Mouse (Mus musculus) neural tube, embryonic 12.5 days (tissue): ENCODE measurements around the gene Pdk2. TPM values are rescaled to one million over a fixed set of nuclear protein-coding genes. Genes with fewer than 3 reads are reported as not detected.

Source experiments
- ATAC-seq: fragments of 200-750 bp; cut with Nextera tagmentation; 2 replicates; pipeline ENCODE4 v1.8.0; 2017; ENCODE audit warnings: low read depth, mild to moderate bottlenecking, moderate TSS enrichment, moderate library complexity; ENCODE audit not compliant: low FRiP score
- H3K27ac ChIP-seq: fragments of 300-500 bp; sonication (generic); 2 replicates; pipeline ENCODE4 v1.5.1; 2016
- H3K27me3 ChIP-seq: fragments of 300-500 bp; sonication (generic); replicated peaks from 2 replicates; pipeline ENCODE4 v1.6.1; 2016; ENCODE audit warnings: mild to moderate bottlenecking
- H3K36me3 ChIP-seq: fragments of 300-500 bp; sonication (generic); 2 replicates; pipeline ENCODE4 v1.6.1; 2016; ENCODE audit warnings: mild to moderate bottlenecking
- H3K4me1 ChIP-seq: fragments of 300-500 bp; sonication (generic); 2 replicates; pipeline ENCODE4 v1.6.1; 2016
- H3K4me2 ChIP-seq: fragments of 300-500 bp; sonication (generic); replicated peaks from 2 replicates; pipeline ENCODE4 v1.6.1; 2016; ENCODE audit warnings: mild to moderate bottlenecking
- H3K4me3 ChIP-seq: fragments of 300-500 bp; sonication (generic); 2 replicates; pipeline ENCODE4 v1.5.1; 2016
- H3K9ac ChIP-seq: fragments of 300-500 bp; sonication (generic); 2 replicates; pipeline ENCODE4 v1.6.1; 2016; ENCODE audit warnings: mild to moderate bottlenecking
- H3K9me3 ChIP-seq: fragments of 300-500 bp; sonication (generic); 2 replicates; pipeline ENCODE4 v1.6.1; 2016; ENCODE audit warnings: mild to moderate bottlenecking
- WGBS: fragments of 180-500 bp; shearing (Covaris S2); methylation state at CpG from one replicate; pipeline ENCODE4 v1.1.7; 2016; 5-methylcytosine and 5-hydroxymethylcytosine counted together
- polyA plus RNA-seq: library from polyadenylated mRNA; unstranded; fragments of >200 nt; fragmentation: Nextera tagmentation; extraction: Ambion mirVana; gene quantifications from 2 replicates; pipeline ENCODE4 v1.2.1, GENCODE M21; 2016

Gene Pdk2
- polyA plus RNA-seq, 1 experiment from 2014 or later: 20.5 TPM

DNA sequence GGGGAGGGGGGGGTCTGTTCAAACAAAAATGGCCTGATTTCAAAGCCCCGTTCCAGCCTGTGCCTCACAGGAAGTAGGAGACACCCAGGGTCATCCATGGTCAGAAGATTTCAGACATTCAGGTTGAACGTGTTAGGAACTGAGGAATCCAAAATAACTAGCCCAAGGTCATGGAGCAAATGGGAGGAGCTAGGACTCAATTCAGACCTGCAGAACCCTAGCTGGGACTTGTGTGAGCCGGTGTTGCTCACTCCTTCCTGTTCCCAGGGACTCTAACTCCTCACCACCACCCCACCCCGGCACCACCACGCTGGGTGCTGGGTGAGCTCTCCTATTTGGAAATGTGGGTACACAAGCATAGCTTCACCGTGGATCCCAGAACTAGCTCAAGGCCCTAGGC is 53.8 kb downstream of the Pdk2 start:
- no peaks in the 10 kb centered on the region for H3K27me3 ChIP-seq
- no peak overlapping the region for H3K27ac ChIP-seq
- H3K4me1 ChIP-seq: peaks cover 21% of the 10 kb centered on the region
- no peaks in the 10 kb centered on the region for H3K9me3 ChIP-seq
- no peak overlapping the region for H3K4me3 ChIP-seq
- H3K36me3 ChIP-seq: no peaks in the 10 kb centered on the region
- no peak overlapping the region for H3K4me2 ChIP-seq
- H3K9ac ChIP-seq: peak overlapping the region; percentile 21; the same call in 1 of the 2 replicates
- WGBS: 68% methylated on average over 6 of the region's 6 CpGs
- no peak for ATAC-seq

DNA sequence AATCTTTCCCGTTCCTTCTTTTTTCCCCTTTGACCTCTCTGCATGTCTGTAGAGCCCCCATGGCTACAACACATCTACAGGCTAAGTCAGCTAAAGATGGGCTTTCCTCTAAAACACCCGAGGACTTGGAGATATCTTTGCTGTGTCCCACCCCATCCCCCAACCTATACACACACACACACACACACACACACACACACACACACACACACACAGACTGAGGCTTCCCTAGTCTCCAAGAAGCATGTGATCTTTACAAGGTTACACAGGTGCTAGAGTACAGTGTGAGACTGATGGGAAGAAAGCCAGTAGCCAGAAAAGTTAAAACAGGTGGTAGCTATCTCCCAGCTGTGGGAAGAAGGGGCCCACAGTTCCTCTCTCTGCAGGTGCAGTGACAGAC is 54.7 kb downstream of the Pdk2 start:
- no peaks in the 10 kb centered on the region for H3K27me3 ChIP-seq
- H3K27ac ChIP-seq: no peak overlapping the region
- 65% methylated on average over 2 of the region's 2 CpGs for WGBS
- peaks cover 19% of the 10 kb centered on the region for H3K4me1 ChIP-seq
- no peaks in the 10 kb centered on the region for H3K36me3 ChIP-seq
- H3K4me3 ChIP-seq: no peak overlapping the region
- H3K9ac ChIP-seq: no peak overlapping the region
- no peak for ATAC-seq
- H3K9me3 ChIP-seq: no peaks in the 10 kb centered on the region
- no peak overlapping the region for H3K4me2 ChIP-seq

DNA sequence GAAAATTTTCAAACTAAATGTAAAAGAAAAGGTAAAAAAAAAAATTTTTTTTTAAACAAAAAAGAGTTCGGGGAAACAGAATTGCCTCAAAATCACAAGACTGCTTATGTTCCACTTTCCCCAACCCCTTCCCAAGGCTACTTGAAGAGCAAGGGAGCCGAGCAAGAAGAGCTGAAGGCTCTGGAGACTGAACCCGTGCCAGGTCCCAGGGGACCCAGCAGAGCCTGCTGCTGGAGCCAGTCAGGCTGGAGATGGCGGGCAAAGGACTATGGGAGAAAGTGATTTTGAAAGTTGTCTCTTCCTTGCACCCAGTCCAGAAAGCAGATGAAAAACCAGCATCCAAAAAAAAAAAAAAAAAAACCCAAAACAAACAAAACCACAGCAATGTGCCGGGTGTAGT is 55.3 kb downstream of the Pdk2 start:
- WGBS: 79% methylated on average over 5 of the region's 5 CpGs
- peaks cover 19% of the 10 kb centered on the region for H3K4me1 ChIP-seq
- H3K27ac ChIP-seq: no peak overlapping the region
- H3K27me3 ChIP-seq: no peaks in the 10 kb centered on the region
- ATAC-seq: no peak
- no peaks in the 10 kb centered on the region for H3K9me3 ChIP-seq
- H3K4me3 ChIP-seq: no peak overlapping the region
- no peak overlapping the region for H3K4me2 ChIP-seq
- H3K9ac ChIP-seq: no peak overlapping the region
- H3K36me3 ChIP-seq: no peaks in the 10 kb centered on the region

DNA sequence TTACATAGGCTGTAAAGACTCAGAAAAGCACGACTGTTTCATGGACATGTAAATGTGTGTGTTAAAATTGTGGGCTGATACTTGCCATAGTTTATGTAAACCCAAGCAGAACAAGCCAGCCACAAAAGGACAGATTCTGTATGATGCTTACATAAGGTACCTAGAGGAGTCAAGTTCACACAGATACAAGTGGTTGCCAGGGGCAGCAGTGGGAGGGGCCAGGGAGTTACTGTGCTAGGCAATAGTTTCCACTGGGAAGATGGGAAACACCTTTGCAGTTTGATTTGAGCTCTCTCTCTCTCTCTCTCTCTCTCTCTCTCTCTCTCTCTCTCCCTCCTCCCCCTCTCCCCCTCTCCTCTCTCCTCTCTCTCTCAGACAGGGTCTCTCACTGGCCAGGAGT is 56.0 kb downstream of the Pdk2 start:
- H3K4me3 ChIP-seq: no peak overlapping the region
- no peak overlapping the region for H3K4me2 ChIP-seq
- H3K9me3 ChIP-seq: no peaks in the 10 kb centered on the region
- H3K4me1 ChIP-seq: peaks cover 15% of the 10 kb centered on the region
- H3K27me3 ChIP-seq: no peaks in the 10 kb centered on the region
- no peak overlapping the region for H3K27ac ChIP-seq
- H3K9ac ChIP-seq: no peak overlapping the region
- no peak for ATAC-seq
- H3K36me3 ChIP-seq: no peaks in the 10 kb centered on the region
- WGBS: 40% methylated on average over 1 of the region's 1 CpGs

DNA sequence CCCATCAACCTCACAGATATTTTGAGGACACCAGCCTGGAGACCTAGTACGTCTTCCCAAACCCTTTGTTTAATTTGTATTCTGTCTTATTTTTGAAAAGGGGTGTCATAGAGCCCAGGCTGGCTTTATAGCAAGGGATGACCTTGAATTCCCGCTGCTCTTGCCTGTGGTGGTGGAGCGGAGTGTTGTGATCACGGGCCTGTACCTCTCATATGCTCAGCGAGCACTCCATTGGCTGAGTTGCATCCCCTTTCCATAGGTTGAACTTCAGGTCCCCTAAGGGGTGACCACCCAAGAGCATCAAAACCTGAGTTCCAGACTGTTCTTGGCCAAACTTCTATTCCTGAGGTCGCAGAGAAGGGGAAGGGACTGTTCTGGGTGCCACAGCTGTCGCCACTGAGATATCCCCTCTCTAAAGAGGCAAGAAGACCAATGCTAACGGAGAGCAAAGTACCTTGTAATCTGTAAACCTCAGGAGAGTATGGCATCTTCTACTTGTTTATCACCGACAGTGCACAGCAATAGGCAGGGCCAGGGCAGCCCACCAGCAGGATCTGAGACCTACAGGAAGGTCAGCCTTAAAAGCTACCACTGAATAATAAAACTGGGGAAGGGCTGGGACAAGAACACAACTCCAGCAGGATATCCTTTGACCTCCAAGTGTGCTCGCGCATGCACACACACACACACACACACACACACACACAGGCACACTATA is 61.5 kb downstream of the Pdk2 start:
- no peak overlapping the region for H3K9ac ChIP-seq
- no peaks in the 10 kb centered on the region for H3K27me3 ChIP-seq
- peak overlapping the region; percentile 51 for H3K4me2 ChIP-seq
- peak overlapping the region; percentile 26; the same call in 1 of the 2 replicates for H3K27ac ChIP-seq
- peaks cover 4% of the 10 kb centered on the region; the same call in 1 of the 2 replicates for H3K4me1 ChIP-seq
- peak overlapping the region; percentile 7; the same call in 1 of the 2 replicates for H3K4me3 ChIP-seq
- no peaks in the 10 kb centered on the region for H3K36me3 ChIP-seq
- H3K9me3 ChIP-seq: no peaks in the 10 kb centered on the region
- ATAC-seq: 0 out of 2 replicates have a peak, but pooled peaks have one; percentile 17
- WGBS: 84% methylated on average over 11 of the region's 11 CpGs

DNA sequence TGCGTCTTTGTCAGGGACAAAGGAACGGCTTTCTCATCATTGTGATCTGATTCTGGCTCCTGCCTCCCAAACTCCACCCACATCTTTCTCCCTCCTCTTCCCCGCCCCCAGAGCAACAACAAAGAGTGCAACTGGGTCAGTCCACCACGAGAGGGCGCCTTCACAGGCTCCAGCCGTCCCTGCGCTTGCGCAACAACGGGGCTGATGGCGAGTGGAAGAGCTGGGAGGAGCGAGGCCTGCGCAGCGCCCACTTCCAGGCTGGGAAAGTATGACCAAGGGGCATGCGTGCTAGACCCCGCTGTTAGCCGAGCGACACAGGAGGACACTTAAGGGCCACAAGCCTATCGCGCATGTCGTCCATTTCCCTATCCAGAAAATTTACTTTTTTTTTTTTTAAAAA is 62.2 kb downstream of the Pdk2 start:
- under 1% methylated on average over 20 of the region's 20 CpGs for WGBS
- H3K27me3 ChIP-seq: no peaks in the 10 kb centered on the region
- peak; percentile 93 for ATAC-seq

DNA sequence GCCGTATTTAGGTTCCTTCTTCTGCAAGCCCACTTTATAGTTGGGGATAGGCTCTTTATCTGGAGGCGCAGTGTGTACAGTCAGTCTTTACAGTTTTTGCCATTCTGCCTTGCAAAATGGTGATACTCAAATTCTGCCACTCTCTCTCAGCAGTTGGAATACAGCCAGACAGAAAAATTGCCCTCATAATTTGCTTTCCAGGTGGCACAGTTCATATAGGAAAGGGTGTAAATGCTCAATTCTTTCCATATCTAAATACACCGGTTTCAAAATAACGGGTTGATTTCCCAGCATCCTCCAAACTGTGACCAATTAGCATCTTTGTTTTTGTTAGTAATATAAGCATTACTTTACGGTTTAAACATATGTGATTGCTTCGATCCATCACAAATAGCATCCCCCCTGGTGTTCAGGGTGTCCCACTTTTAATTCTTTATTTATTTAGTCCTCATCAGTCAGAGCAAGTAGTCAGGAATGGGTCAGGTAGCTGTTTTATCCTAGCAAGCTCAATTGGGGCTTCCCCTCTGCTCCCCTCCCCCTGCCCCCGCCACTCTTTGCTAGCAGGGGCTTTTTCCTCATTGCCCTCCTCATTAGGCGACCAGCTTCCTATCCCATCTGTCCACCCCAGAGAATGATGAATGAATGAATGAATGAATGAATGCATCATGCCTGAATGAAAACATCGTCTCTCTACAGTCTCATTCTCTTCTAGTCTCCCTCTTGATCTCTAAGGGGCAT is 62.8 kb downstream of the Pdk2 start:
- WGBS: 45% methylated on average over 9 of the region's 9 CpGs
- H3K36me3 ChIP-seq: no peaks in the 10 kb centered on the region
- H3K4me2 ChIP-seq: peak overlapping the region; percentile 51
- peaks cover 4% of the 10 kb centered on the region; the same call in 1 of the 2 replicates for H3K4me1 ChIP-seq
- H3K9ac ChIP-seq: 0 out of 2 replicates have a peak overlapping the region, but pooled peaks have one; percentile 0
- peak overlapping the region; percentile 9; the same call in 1 of the 2 replicates for H3K27ac ChIP-seq
- no peaks in the 10 kb centered on the region for H3K9me3 ChIP-seq
- peak; percentile 73 for ATAC-seq
- 0 out of 2 replicates have a peak overlapping the region, but pooled peaks have one; percentile 7 for H3K4me3 ChIP-seq
- no peaks in the 10 kb centered on the region for H3K27me3 ChIP-seq

More for the DNA sequence above, 62.2 kb downstream of the Pdk2 start:
- Histone ChIP-seq H3K4me3 (peak overlapping the region; percentile 7; the same call in 1 of the 2 replicates), H3K9me3 (no peaks in the 10 kb centered on the region), H3K9ac (0 out of 2 replicates have a peak overlapping the region, but pooled peaks have one; percentile 0), H3K27ac (peak overlapping the region; percentile 9; the same call in 1 of the 2 replicates), H3K4me2 (peak overlapping the region; percentile 51), H3K4me1 (peaks cover 4% of the 10 kb centered on the region; the same call in 1 of the 2 replicates), H3K36me3 (no peaks in the 10 kb centered on the region)

Other genes starting within 250 kb of the Pdk2 start
- 209 and 219 TPM in 2 replicates for gene Col1a1, start 105.1 kb downstream of the Pdk2 start, polyA plus RNA-seq
- gene Hils1, start 73.8 kb downstream of the Pdk2 start, polyA plus RNA-seq: not detected in 2 replicates
- 0.80 and 0.90 TPM in 2 replicates for gene Sgca, start 65.0 kb downstream of the Pdk2 start, polyA plus RNA-seq
- gene Ppp1r9b, start 50.3 kb downstream of the Pdk2 start, polyA plus RNA-seq: 18.2 and 19.7 TPM in 2 replicates
- 101 and 106 TPM in 2 replicates for gene Samd14, start 31.5 kb downstream of the Pdk2 start, polyA plus RNA-seq
- 7.6 and 9.3 TPM in 2 replicates for gene Itga3, start 35.4 kb upstream of the Pdk2 start, polyA plus RNA-seq
- 0.81 and 1.2 TPM in 2 replicates for gene Dlx3, start 78.8 kb upstream of the Pdk2 start, polyA plus RNA-seq
- gene Dlx4, start 104.9 kb upstream of the Pdk2 start, polyA plus RNA-seq: 0.10 and 0.22 TPM in 2 replicates
- gene Tac4, start 220.2 kb upstream of the Pdk2 start, polyA plus RNA-seq: 0.15 TPM in 1 of 2 replicates, not detected in the other